Mouse (Mus musculus): ENCODE results near the gene Trim65.
A peak's percentile ranks its signal among the peaks of the same experiment; 100 is the strongest.

The Trim65 gene

GRCm38 (mm10) chr11:116130488-116131205 lies at the start of gene Trim65:
Trim65 (minus strand) TSS chr11:116131128.
- peak; percentile 89 for DNase-seq (ENCODE audit: low read depth, low spot score)

- no peak for DNase-seq (ENCODE audit: low read depth, low spot score)
These were observed 47.6 kb upstream of the Trim65 start for GRCm38 (mm10) chr11:116178411-116179121.

- DNase-seq (ENCODE audit: low read depth, low spot score) = no peak
These were observed 45.1 kb upstream of the Trim65 start for GRCm38 (mm10) chr11:116176010-116176409.

GRCm38 (mm10) chr11:116174775-116175448 lies 44.0 kb upstream of the Trim65 start:
- DNase-seq (ENCODE audit: low read depth, low spot score) = no peak

GRCm38 (mm10) chr11:116171959-116172358 lies 41.0 kb upstream of the Trim65 start:
- no peak for DNase-seq (ENCODE audit: low read depth, low spot score)

GRCm38 (mm10) chr11:116170003-116170800 lies 39.3 kb upstream of the Trim65 start:
- DNase-seq (ENCODE audit: low read depth, low spot score) = no peak

- DNase-seq (ENCODE audit: low read depth, low spot score) = no peak
These were observed 38.3 kb upstream of the Trim65 start for GRCm38 (mm10) chr11:116169214-116169613.

- DNase-seq (ENCODE audit: low read depth, low spot score) = peak; percentile 96
These were observed 37.0 kb upstream of the Trim65 start, which contains the start of gene Fbf1 for GRCm38 (mm10) chr11:116167884-116168439. Fbf1 (minus strand) TSS chr11:116168166.

- DNase-seq (ENCODE audit: low read depth, low spot score) = peak; percentile 3
These were observed 36.3 kb upstream of the Trim65 start for GRCm38 (mm10) chr11:116167232-116167631.

- DNase-seq (ENCODE audit: low read depth, low spot score) = no peak
These were observed 32.1 kb upstream of the Trim65 start for GRCm38 (mm10) chr11:116163002-116163401.

- DNase-seq (ENCODE audit: low read depth, low spot score) = no peak
These were observed 31.2 kb upstream of the Trim65 start for GRCm38 (mm10) chr11:116162146-116162545.

GRCm38 (mm10) chr11:116161312-116161711 lies 30.4 kb upstream of the Trim65 start:
- DNase-seq (ENCODE audit: low read depth, low spot score) = no peak

- no peak for DNase-seq (ENCODE audit: low read depth, low spot score)
These were observed 20.0 kb upstream of the Trim65 start for GRCm38 (mm10) chr11:116150960-116151359.

- DNase-seq (ENCODE audit: low read depth, low spot score) = no peak
These were observed 18.4 kb upstream of the Trim65 start for GRCm38 (mm10) chr11:116149341-116149740.

GRCm38 (mm10) chr11:116148761-116149221 lies 17.9 kb upstream of the Trim65 start:
- DNase-seq (ENCODE audit: low read depth, low spot score) = no peak

- no peak for DNase-seq (ENCODE audit: low read depth, low spot score)
These were observed 15.5 kb upstream of the Trim65 start for GRCm38 (mm10) chr11:116146294-116146985.

- DNase-seq (ENCODE audit: low read depth, low spot score) = no peak
These were observed 14.8 kb upstream of the Trim65 start for GRCm38 (mm10) chr11:116145481-116146293.

- no peak for DNase-seq (ENCODE audit: low read depth, low spot score)
These were observed 12.5 kb upstream of the Trim65 start for GRCm38 (mm10) chr11:116143468-116143867.

GRCm38 (mm10) chr11:116142211-116142991 lies 11.5 kb upstream of the Trim65 start:
- no peak for DNase-seq (ENCODE audit: low read depth, low spot score)
